Mouse (Mus musculus): ENCODE data around the gene Srsf2.

GRCm38 (mm10) chr11:116850833-116851477 is 1.9 kb downstream of the Srsf2 start:
- TF ChIP-seq CTCF (IDR thresholded peaks at IDR 0.05; ENCODE audit: control insufficient read depth, insufficient read depth, insufficient replicate concordance, low read depth, low read length) (no peak), POLR2A (IDR thresholded peaks at IDR 0.05; ENCODE audit: control insufficient read depth, low read depth, low read length) (no peak)
